Mouse (Mus musculus) cerebellum, adult (tissue): ENCODE data around the gene Sema6b.
A peak's percentile ranks its signal among the peaks of the same experiment; 100 is the strongest.
"Not testable (repeated sequence)": the region's sequence is repeated elsewhere in the genome, so short reads cannot be mapped to it uniquely, and the experiment has no call there.

Source experiments
- ATAC-seq: cut with Nextera tagmentation; 2 replicates; pipeline ENCODE4 v1.9.2; 2017; ENCODE audit warnings: mild to moderate bottlenecking, moderate library complexity, mixed read lengths; ENCODE audit not compliant: insufficient number of reproducible peaks, low FRiP score, low TSS enrichment

Sema6b gene

GRCm38 (mm10) chr17:56119981-56120880, 19.9 kb downstream of the Sema6b start:
- peak; percentile 1; the same call in 1 of the 2 replicates for ATAC-seq

- no peak for ATAC-seq
Observed at GRCm38 (mm10) chr17:56119431-56119830, 20.7 kb downstream of the Sema6b start.

- ATAC-seq: no peak
Observed at GRCm38 (mm10) chr17:56117251-56117710, 22.9 kb downstream of the Sema6b start, which contains the start of gene Plin5. Gene Plin5, minus strand, starts transcription at chr17:56117596.

- ATAC-seq: no peak
Observed at GRCm38 (mm10) chr17:56116193-56116592, 23.9 kb downstream of the Sema6b start.

- no peak for ATAC-seq
Observed at GRCm38 (mm10) chr17:56112743-56113142, 27.4 kb downstream of the Sema6b start.

GRCm38 (mm10) chr17:56111864-56112263, 28.3 kb downstream of the Sema6b start:
- ATAC-seq: peak; percentile 40; the same call in 1 of the 2 replicates

- ATAC-seq: no peak
Observed at GRCm38 (mm10) chr17:56111021-56111420, 29.1 kb downstream of the Sema6b start.

- ATAC-seq: no peak
Observed at GRCm38 (mm10) chr17:56110571-56110970, 29.6 kb downstream of the Sema6b start.

- no peak for ATAC-seq
Observed at GRCm38 (mm10) chr17:56109219-56110051, 30.7 kb downstream of the Sema6b start, which contains the start of gene Plin4. Gene Plin4, minus strand, starts transcription at chr17:56109803.

- ATAC-seq: peak; percentile 20; the same call in 1 of the 2 replicates
Observed at GRCm38 (mm10) chr17:56108334-56109044, 31.7 kb downstream of the Sema6b start.

GRCm38 (mm10) chr17:56107736-56108135, 32.4 kb downstream of the Sema6b start:
- ATAC-seq: no peak

- ATAC-seq: no peak
Observed at GRCm38 (mm10) chr17:56106981-56107380, 33.2 kb downstream of the Sema6b start.

- ATAC-seq: not testable (repeated sequence)
Observed at GRCm38 (mm10) chr17:56106436-56106835, 33.7 kb downstream of the Sema6b start.

GRCm38 (mm10) chr17:56104821-56105220, 35.3 kb downstream of the Sema6b start:
- not testable (repeated sequence) for ATAC-seq

- ATAC-seq: no peak
Observed at GRCm38 (mm10) chr17:56103465-56104285, 36.5 kb downstream of the Sema6b start.

GRCm38 (mm10) chr17:56102927-56103326, 37.2 kb downstream of the Sema6b start:
- ATAC-seq: no peak

GRCm38 (mm10) chr17:56102158-56102557, 38.0 kb downstream of the Sema6b start:
- no peak for ATAC-seq

- ATAC-seq: no peak
Observed at GRCm38 (mm10) chr17:56100811-56101210, 39.3 kb downstream of the Sema6b start.
